Mouse (Mus musculus): ENCODE measurements around the gene Caly. TPM values are rescaled to one million over a fixed set of nuclear protein-coding genes. Genes with fewer than 3 reads are reported as not detected.

Caly gene
- polyA plus RNA-seq (2017; shearing (Covaris generic)), result not detected

GRCm38 (mm10) chr7:140082242-140082678 is at the start of gene Caly:
Caly (minus strand) TSS chr7:140082548.

GRCm38 (mm10) chr7:140116329-140117054 is 34.1 kb upstream of the Caly start, which contains the start of gene Echs1:
Echs1 (minus strand) TSS chr7:140116476.

GRCm38 (mm10) chr7:140115583-140116328 is 33.4 kb upstream of the Caly start, which contains the start of gene Paox:
Paox (plus strand) TSS chr7:140115799.

GRCm38 (mm10) chr7:140101993-140102860 is 19.9 kb upstream of the Caly start, which contains the start of gene Fuom:
Fuom (minus strand) TSS chr7:140102441.

GRCm38 (mm10) chr7:140092924-140093528 is 10.7 kb upstream of the Caly start, which contains the start of gene Prap1:
Prap1 (plus strand) TSS chr7:140093395.

GRCm38 (mm10) chr7:140048361-140049114 is 33.8 kb downstream of the Caly start, which contains the start of gene Msx3:
Msx3 (minus strand) TSS chr7:140049089.

GRCm38 (mm10) chr7:140036281-140037170 is 45.8 kb downstream of the Caly start, which contains the start of the genes Zfp511 and Tubgcp2:
Zfp511 (plus strand) TSS chr7:140036391.
Tubgcp2 (minus strand) TSS chr7:140036669.

Other genes starting within 250 kb of the Caly start
- gene Adgra1, start 248.4 kb downstream of the Caly start, polyA plus RNA-seq (2017; shearing (Covaris generic)), result not detected
- gene Kndc1, start 187.9 kb downstream of the Caly start, polyA plus RNA-seq (2017; shearing (Covaris generic)), result under 1 TPM; 0.31 to 0.74 TPM
- 1 to 10 TPM; 1.6 to 2.6 TPM for gene Utf1, start 138.8 kb downstream of the Caly start, polyA plus RNA-seq (2017; shearing (Covaris generic))
- gene 6430531B16Rik, start 103.8 kb downstream of the Caly start, polyA plus RNA-seq (2017; shearing (Covaris generic)), result under 1 TPM; 0.22 to 0.44 TPM
- 10 to 100 TPM; 20.5 to 21.8 TPM for gene Adam8, start 90.0 kb downstream of the Caly start, polyA plus RNA-seq (2017; shearing (Covaris generic))
- 10 to 100 TPM; 46.4 to 48.1 TPM for gene Zfp511, start 46.2 kb downstream of the Caly start, polyA plus RNA-seq (2017; shearing (Covaris generic))
- 10 to 100 TPM; 29.9 to 32.9 TPM for gene Tubgcp2, start 45.9 kb downstream of the Caly start, polyA plus RNA-seq (2017; shearing (Covaris generic))
- not detected for gene Msx3, start 33.5 kb downstream of the Caly start, polyA plus RNA-seq (2017; shearing (Covaris generic))
- not detected for gene Prap1, start 10.8 kb upstream of the Caly start, polyA plus RNA-seq (2017; shearing (Covaris generic))
- gene Fuom, start 19.9 kb upstream of the Caly start, polyA plus RNA-seq (2017; shearing (Covaris generic)), result 10 to 100 TPM; 13.4 to 15.1 TPM
- gene Paox, start 33.3 kb upstream of the Caly start, polyA plus RNA-seq (2017; shearing (Covaris generic)), result 1 to 10 TPM; 5.1 to 9.2 TPM
- 10 to 100 TPM; 54.2 to 70.6 TPM for gene Echs1, start 33.9 kb upstream of the Caly start, polyA plus RNA-seq (2017; shearing (Covaris generic))
- 10 to 100 TPM; 21.0 to 44.0 TPM for gene Mtg1, start 55.0 kb upstream of the Caly start, polyA plus RNA-seq (2017; shearing (Covaris generic))
- not detected for gene Sprn, start 72.3 kb upstream of the Caly start, polyA plus RNA-seq (2017; shearing (Covaris generic))
- gene Olfr522, start 82.2 kb upstream of the Caly start, polyA plus RNA-seq (2017; shearing (Covaris generic)), result not detected
- gene Olfr523, start 90.7 kb upstream of the Caly start, polyA plus RNA-seq (2017; shearing (Covaris generic)), result not detected
- under 1 TPM in 1 of 2 experiments, not detected in 1; 0.18 TPM for gene Olfr524, start 123.4 kb upstream of the Caly start, polyA plus RNA-seq (2017; shearing (Covaris generic))
- under 1 TPM in 1 of 2 experiments, not detected in 1; 0.29 TPM for gene Cd163l1, start 135.7 kb upstream of the Caly start, polyA plus RNA-seq (2017; shearing (Covaris generic))
- 1 to 10 TPM in 1 of 2 experiments, not detected in 1; 1.1 TPM for gene 5830411N06Rik, start 164.7 kb upstream of the Caly start, polyA plus RNA-seq (2017; shearing (Covaris generic))
- under 1 TPM in 1 of 2 experiments, not detected in 1; 0.10 TPM for gene Olfr525, start 238.3 kb upstream of the Caly start, polyA plus RNA-seq (2017; shearing (Covaris generic))